20 mouse cellular contexts compared by ENCODE assay signal in the genomic region with DNA sequence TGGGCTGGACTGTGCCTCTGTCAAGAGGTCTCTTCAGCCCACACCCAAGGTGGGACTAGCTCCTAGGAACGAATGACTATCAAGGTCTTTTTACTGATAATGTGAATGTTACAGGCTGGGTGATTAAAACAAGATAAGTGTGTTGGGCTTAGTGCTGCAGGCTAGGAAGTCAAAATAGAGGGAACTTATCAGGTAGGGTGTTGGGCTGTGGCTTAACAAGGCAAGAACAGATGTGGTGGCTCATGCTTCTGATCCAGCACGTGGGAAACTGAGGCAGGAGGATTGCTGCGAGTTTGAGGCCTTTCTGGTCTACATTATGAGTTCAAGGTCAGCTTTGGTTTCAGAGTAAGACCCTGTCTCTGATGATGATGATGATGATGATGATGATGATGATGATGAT.
A peak's percentile ranks its signal among the peaks of the same experiment; 100 is the strongest.
DNase-seq lines count a peak whose midpoint lies in the region; ATAC-seq and TF ChIP-seq lines count a peak whose summit lies in the region.
"Had no signal": no experiment of that assay in that cellular context is flagged by ENCODE, and none has a peak within 500 bp of the region (broad histone marks: within the 10 kb centered on the region; RNA-seq: fewer than 3 reads in every experiment).

No protein-coding gene starts in this region.

- H3K36me3 ChIP-seq in liver, embryonic 12.5 days, result peaks cover 61% of the 10 kb centered on the region
- H3K36me3 ChIP-seq in liver, postnatal 0 days (replicated peaks; ENCODE audit: insufficient read depth, low read length), result no peaks in the 10 kb centered on the region
- H3K36me3 ChIP-seq in liver, embryonic 15.5 days (replicated peaks), result 0 out of 2 replicates have a peak, but pooled peaks cover 6% of the 10 kb centered on the region
- H3K36me3 ChIP-seq: forebrain, embryonic 15.5 days had no signal

- H3K9ac ChIP-seq in liver, embryonic 12.5 days, result peak overlapping the region; percentile 46; the same call in 1 of the 2 replicates
- H3K9ac ChIP-seq in liver, postnatal 0 days (replicated peaks), result no peak overlapping the region
- H3K9ac ChIP-seq in liver, embryonic 15.5 days, result 0 out of 2 replicates have a peak overlapping the region, but pooled peaks have one; percentile 4
- H3K9ac ChIP-seq: forebrain, embryonic 15.5 days; hindbrain, embryonic 12.5 days had no signal

- no peak overlapping the region for H3K4me2 ChIP-seq in liver, embryonic 12.5 days
- no peak overlapping the region for H3K4me2 ChIP-seq in liver, postnatal 0 days (ENCODE audit: low read depth, low read length)
- H3K4me2 ChIP-seq in liver, embryonic 15.5 days, result no peak overlapping the region
- H3K4me2 ChIP-seq: forebrain, embryonic 15.5 days; hindbrain, embryonic 12.5 days had no signal

- TF ChIP-seq CTCF in liver, postnatal 0 days (IDR thresholded peaks at IDR 0.05; ENCODE audit: low read depth), result no peak
- TF ChIP-seq CTCF in embryonic fibroblast, embryonic 13.5 days (IDR thresholded peaks at IDR 0.05; ENCODE audit: borderline replicate concordance, insufficient read depth, low read length), result no peak

- no peak for DNase-seq in liver, postnatal 0 days
- no peak for DNase-seq in layer of hippocampus, postnatal 25 days (ENCODE audit: extremely low spot score in 1 of 2, low spot score in 1 of 2)
- DNase-seq: adrenal gland, adult 8-10 months; adrenal gland, postnatal 36 days; cerebellum, adult 2 months; cerebellum, postnatal 10 days; gastrocnemius, postnatal 10 days; heart, adult 18-20 months; heart, postnatal 10 days; heart, postnatal 4 days had no signal

- H3K9me3 ChIP-seq in liver, embryonic 12.5 days (replicated peaks), result no peaks in the 10 kb centered on the region
- H3K9me3 ChIP-seq in liver, postnatal 0 days (ENCODE audit: low read length), result no peaks in the 10 kb centered on the region
- no peaks in the 10 kb centered on the region for H3K9me3 ChIP-seq in liver, embryonic 15.5 days (replicated peaks)
- H3K9me3 ChIP-seq: embryonic facial prominence, embryonic 10.5 days; forebrain, embryonic 10.5 days; forebrain, embryonic 15.5 days; heart, embryonic 10.5 days; hindbrain, embryonic 12.5 days had no signal

- no peak overlapping the region for H3K4me3 ChIP-seq in liver, embryonic 12.5 days
- H3K4me3 ChIP-seq in liver, postnatal 0 days (ENCODE audit: low read depth, low read length), result no peak overlapping the region
- H3K4me3 ChIP-seq in embryonic fibroblast, embryonic 13.5 days (ENCODE audit: insufficient read depth, low read length), result no peak overlapping the region
- no peak overlapping the region for H3K4me3 ChIP-seq in liver, embryonic 15.5 days (replicated peaks)
- H3K4me3 ChIP-seq: embryonic facial prominence, embryonic 10.5 days; erythroblast, embryonic 14.5 days; forebrain, embryonic 10.5 days; forebrain, embryonic 15.5 days; heart, embryonic 10.5 days; hindbrain, embryonic 12.5 days had no signal

- H3K4me1 ChIP-seq in liver, embryonic 12.5 days, result peaks cover 51% of the 10 kb centered on the region
- H3K4me1 ChIP-seq in liver, postnatal 0 days (ENCODE audit: insufficient read depth), result no peaks in the 10 kb centered on the region
- no peaks in the 10 kb centered on the region for H3K4me1 ChIP-seq in embryonic fibroblast, embryonic 13.5 days (ENCODE audit: control insufficient read depth, insufficient read depth, low read length)
- H3K4me1 ChIP-seq in liver, embryonic 15.5 days (replicated peaks), result peaks cover 51% of the 10 kb centered on the region
- H3K4me1 ChIP-seq: forebrain, embryonic 10.5 days; forebrain, embryonic 15.5 days; heart, embryonic 10.5 days had no signal

- peak; percentile 77 for ATAC-seq in liver, embryonic 12.5 days
- no peak for ATAC-seq in liver, postnatal 0 days
- peak; percentile 69 for ATAC-seq in liver, embryonic 15.5 days (ENCODE audit: insufficient read depth)
- ATAC-seq in CD4-positive, CD25-positive, alpha-beta regulatory T cell, adult 4 months, result no peak
- ATAC-seq: forebrain, embryonic 15.5 days had no signal

- H3K27ac ChIP-seq in liver, embryonic 12.5 days, result peak overlapping the region; percentile 70
- H3K27ac ChIP-seq in liver, postnatal 0 days (ENCODE audit: low read depth), result no peak overlapping the region
- peak overlapping the region; percentile 18; the same call in 1 of the 2 replicates for H3K27ac ChIP-seq in embryonic fibroblast, embryonic 13.5 days (ENCODE audit: insufficient read depth, low read length)
- H3K27ac ChIP-seq in liver, embryonic 15.5 days (replicated peaks), result peak overlapping the region; percentile 53
- H3K27ac ChIP-seq: embryonic facial prominence, embryonic 10.5 days; forebrain, embryonic 10.5 days; forebrain, embryonic 15.5 days; heart, embryonic 10.5 days; hindbrain, embryonic 12.5 days had no signal

- H3K27me3 ChIP-seq in liver, embryonic 12.5 days (replicated peaks), result no peaks in the 10 kb centered on the region
- no peaks in the 10 kb centered on the region for H3K27me3 ChIP-seq in liver, postnatal 0 days (ENCODE audit: insufficient read depth, low read length)
- no peaks in the 10 kb centered on the region for H3K27me3 ChIP-seq in liver, embryonic 15.5 days
- H3K27me3 ChIP-seq: forebrain, embryonic 15.5 days; hindbrain, embryonic 12.5 days had no signal

- no peak for TF ChIP-seq POLR2A in embryonic fibroblast, embryonic 13.5 days (IDR thresholded peaks at IDR 0.05; ENCODE audit: low read depth, low read length)

- TF ChIP-seq EP300 in liver, postnatal 0 days (IDR thresholded peaks at IDR 0.05; ENCODE audit: low read depth), result no peak

- WGBS in liver, embryonic 12.5 days (ENCODE audit: insufficient replicate concordance), result 39% methylated on average over 3 of the region's 3 CpGs
- WGBS in liver, postnatal 0 days (ENCODE audit: insufficient replicate concordance), result 60% methylated on average over 3 of the region's 3 CpGs
- 29% methylated on average over 3 of the region's 3 CpGs for WGBS in liver, embryonic 15.5 days (ENCODE audit: insufficient replicate concordance)

Comparison
In these comparisons a context has a peak if more than half of its experiments do, and no peak if none do; other contexts are left out.
1. ATAC-seq: peak in liver, embryonic 12.5 days (single experiment) and liver, embryonic 15.5 days (single experiment); none in liver, postnatal 0 days (single experiment) and CD4-positive, CD25-positive, alpha-beta regulatory T cell, adult 4 months (single experiment).